Mouse (Mus musculus): ENCODE data around the gene 1110051M20Rik.
A peak's percentile ranks its signal among the peaks of the same experiment; 100 is the strongest.
"Not testable (repeated sequence)": the region's sequence is repeated elsewhere in the genome, so short reads cannot be mapped to it uniquely, and the experiment has no call there.

Gene 1110051M20Rik

DNA sequence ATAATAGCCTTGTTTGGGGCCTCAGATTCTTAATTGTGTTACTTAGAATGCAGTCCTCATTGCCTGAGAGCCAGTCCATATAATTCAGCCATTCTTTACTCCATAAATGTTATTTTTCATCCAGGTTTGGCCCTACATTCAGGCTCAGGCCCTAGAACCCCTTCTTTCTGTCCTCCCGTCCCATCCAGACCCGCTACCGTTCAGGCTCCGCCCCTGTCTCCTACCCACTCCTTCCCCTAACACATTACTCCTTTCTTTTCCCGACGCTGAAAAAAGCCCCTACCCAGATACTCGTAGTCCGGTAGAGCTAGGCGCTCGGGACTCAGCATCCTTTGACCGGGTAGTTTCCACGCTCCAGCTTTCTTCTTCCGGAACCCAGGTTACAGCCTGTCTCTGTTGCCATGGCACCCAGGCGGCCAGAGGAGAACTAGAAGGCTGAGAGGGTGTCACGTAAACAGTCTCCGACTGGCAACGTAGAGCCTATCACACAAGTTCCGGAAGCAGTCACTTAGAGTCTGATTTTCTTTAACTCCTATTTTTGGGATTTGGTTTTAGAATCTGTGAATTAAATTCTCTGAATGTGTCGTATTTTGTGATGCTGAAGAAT is at the start of gene 1110051M20Rik:
1110051M20Rik (minus strand) TSS at position 419 of the 607 bp plus-strand sequence.
- peak; percentile 78 for DNase-seq (ENCODE audit: low spot score)

- DNase-seq (ENCODE audit: low spot score): no peak
Measured at GRCm38 (mm10) chr2:91493981-91494380, 49.5 kb upstream of the 1110051M20Rik start.

DNA sequence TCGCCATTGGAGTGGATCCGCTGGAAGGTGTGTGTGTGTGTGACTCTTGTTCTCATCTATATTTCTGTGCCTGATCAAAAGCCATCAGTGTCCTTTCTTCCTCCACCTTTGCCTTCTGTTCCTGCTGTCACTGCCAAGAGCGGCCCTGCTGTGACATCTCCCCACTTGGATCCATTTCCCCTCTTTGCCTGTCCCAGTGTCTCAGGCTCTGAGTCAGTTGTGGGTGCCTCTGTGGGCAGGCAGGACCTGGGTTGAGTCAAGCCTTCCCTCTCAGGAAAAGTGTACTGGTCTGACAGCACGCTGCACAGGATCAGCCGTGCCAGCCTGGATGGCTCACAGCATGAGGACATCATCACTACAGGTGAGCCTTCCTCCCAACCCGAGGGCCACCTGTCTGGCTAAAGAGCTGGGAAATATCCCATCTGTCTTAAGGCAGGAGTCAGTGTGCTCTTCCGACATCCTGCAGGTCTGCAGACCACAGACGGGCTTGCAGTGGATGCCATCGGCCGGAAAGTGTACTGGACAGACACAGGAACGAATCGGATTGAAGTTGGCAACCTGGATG is 47.6 kb upstream of the 1110051M20Rik start:
- DNase-seq (ENCODE audit: low spot score): no peak

DNA sequence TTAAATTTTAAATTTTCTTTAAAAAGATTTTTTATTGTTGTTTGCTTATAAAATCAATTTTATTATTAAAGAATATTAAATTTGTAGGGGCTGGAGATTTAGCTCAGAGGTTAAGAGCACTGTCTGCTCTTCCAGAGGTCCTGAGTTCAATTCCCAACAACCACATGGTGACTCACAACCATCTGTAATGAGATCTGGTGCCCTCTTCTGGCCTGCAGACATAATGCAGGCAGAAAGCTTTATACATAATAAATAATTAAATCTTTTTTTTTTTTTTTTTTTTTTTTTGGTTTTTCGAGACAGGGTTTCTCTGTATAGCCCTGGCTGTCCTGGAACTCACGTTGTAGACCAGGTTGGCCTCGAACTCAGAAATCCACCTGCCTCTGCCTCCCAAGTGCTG is 42.8 kb upstream of the 1110051M20Rik start:
- DNase-seq (ENCODE audit: low spot score): not testable (repeated sequence)

DNA sequence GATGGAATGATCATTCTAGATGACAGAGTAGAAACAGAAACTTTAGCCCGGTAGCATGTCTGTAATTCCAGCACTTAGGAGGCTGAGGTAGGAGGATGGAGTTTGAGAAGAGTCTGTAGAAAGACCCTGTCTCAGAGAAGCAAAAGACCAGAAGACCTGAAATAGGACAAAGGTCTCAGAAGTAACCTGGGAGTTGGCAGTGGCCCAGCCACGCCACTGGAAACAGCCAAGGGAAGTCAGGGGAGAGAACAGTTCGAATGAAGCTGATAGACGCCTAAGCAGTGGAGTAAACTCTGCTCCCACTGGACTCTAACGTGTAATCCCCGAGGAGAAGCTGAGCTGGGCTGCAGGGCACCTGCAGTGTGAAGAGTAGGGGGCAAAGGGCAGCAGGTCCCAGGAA is 40.8 kb upstream of the 1110051M20Rik start:
- no peak for DNase-seq (ENCODE audit: low spot score)

GRCm38 (mm10) chr2:91484698-91485097 is 40.2 kb upstream of the 1110051M20Rik start:
- DNase-seq (ENCODE audit: low spot score): no peak

GRCm38 (mm10) chr2:91480805-91481514 is 36.5 kb upstream of the 1110051M20Rik start:
- peak; percentile 77 for DNase-seq (ENCODE audit: low spot score)

- DNase-seq (ENCODE audit: low spot score): no peak
Measured at GRCm38 (mm10) chr2:91480399-91480801, 35.9 kb upstream of the 1110051M20Rik start.

DNA sequence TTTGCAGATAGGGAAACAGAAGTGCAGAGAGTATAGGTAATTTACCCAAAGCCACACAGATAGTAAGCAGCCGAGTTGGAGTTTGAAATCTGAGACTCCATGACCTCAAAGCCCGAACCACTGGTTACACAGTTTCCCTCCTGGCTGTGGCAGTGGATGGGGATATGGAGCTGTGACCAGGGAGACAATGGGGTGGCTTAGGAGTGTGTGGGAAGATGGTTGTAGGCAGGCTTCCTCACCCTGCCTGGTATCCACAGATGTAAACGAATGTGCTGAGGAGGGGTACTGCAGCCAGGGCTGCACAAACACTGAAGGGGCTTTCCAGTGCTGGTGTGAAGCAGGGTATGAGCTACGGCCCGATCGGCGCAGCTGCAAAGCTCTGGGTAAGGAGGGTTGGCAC is 32.3 kb upstream of the 1110051M20Rik start:
- no peak for DNase-seq (ENCODE audit: low spot score)

DNA sequence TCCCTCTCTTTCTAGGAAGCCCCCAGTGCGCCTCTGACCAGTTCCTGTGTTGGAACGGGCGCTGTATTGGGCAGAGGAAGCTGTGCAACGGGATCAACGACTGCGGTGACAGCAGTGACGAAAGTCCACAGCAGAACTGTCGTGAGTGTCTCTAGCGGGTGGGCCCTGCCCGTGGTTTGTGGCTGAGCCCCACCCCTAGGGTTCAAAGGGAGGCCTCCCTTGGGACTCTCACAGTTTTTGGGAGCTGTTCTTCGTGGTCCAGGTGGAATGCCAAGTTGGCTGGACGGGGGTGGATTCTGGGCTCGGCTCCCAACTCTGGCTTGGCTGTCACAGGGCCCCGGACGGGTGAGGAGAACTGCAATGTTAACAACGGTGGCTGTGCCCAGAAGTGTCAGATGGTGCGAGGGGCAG is 31.8 kb upstream of the 1110051M20Rik start:
- no peak for DNase-seq (ENCODE audit: low spot score)

- DNase-seq (ENCODE audit: low spot score): no peak
Measured at GRCm38 (mm10) chr2:91475791-91476190, 31.3 kb upstream of the 1110051M20Rik start.

- no peak for DNase-seq (ENCODE audit: low spot score)
Measured at GRCm38 (mm10) chr2:91474358-91474757, 29.9 kb upstream of the 1110051M20Rik start.

- no peak for DNase-seq (ENCODE audit: low spot score)
Measured at GRCm38 (mm10) chr2:91470055-91470647, 25.6 kb upstream of the 1110051M20Rik start.

DNA sequence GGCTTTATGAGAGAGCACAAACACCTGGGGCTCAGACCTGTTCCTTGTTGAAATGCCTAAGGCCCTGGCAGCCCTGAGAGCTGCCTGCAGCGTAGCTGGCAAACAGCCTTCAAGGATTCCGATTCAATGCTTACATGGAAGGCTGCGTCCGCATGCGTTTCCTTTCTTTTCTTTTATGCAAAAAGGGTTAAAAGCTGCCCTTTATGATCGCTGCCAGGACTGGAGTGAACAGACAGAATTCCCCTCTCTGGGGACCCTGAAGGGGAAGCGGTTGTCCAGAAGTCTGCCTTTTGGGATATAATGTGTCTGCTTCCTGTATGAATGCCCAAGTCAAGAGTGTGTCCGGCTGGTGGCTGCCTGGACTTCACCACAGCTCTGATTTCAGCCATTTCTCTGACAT is 23.1 kb upstream of the 1110051M20Rik start:
- DNase-seq (ENCODE audit: low spot score): no peak

GRCm38 (mm10) chr2:91465934-91466333 is 21.4 kb upstream of the 1110051M20Rik start:
- DNase-seq (ENCODE audit: low spot score): no peak

DNA sequence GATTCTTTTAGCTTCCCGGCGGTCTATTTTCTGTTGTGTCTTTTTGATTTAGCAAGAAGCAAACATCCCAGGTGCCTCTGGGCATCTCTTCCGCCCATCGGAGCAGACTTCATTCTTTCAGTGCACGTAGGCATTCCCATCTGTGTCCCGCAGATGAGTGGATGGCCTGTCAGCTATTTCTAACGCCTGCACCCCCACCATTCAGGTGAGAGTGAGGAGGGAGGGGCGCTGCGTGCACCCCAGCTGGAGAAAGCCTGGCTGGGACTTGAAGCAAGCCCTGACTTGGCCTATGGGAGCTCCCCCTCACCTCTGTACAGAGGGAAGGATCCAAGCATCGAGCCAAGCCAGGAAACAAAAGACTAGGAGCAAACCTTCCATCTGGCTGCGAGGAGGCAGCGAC is 18.2 kb upstream of the 1110051M20Rik start:
- no peak for DNase-seq (ENCODE audit: low spot score)

DNA sequence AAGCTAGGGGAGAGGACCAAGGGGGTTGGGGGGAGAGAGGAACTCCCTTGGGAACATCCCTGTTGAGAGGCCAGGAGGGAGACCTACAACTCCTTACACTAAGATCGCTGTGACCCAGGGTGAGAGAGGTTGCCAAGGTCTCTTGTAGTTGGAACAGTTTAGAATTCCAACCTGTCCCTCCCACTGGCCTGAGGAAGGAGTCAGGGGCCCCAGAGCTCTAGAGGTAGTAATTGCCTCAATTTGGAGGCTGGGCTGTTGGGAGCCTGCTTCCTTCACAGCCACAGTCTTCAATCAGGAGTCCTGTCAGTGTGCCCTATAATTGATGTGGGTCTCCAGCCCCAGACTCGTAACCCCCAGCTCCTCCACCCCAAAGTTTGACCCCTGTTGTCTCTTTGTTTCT is 17.7 kb upstream of the 1110051M20Rik start:
- no peak for DNase-seq (ENCODE audit: low spot score)

DNA sequence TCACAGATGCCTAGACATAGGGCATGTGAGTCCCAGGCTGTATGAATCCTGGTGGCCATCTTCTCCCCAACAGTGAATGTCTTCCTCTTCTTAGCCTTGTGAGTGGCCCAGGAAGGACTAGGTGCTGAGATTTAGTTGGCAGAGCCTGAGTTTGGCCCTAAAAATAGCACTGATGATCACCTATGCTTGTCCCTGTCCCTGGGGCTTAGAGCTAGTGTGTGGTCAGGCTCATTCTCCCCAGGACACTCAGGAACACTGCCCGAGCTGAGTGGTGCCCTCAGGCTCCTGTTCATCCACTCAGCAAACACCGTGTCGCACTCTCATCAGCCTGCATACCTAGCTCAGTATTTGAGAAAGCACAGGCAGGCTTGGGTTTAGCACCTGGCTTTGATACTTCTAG is 16.8 kb upstream of the 1110051M20Rik start:
- no peak for DNase-seq (ENCODE audit: low spot score)

DNA sequence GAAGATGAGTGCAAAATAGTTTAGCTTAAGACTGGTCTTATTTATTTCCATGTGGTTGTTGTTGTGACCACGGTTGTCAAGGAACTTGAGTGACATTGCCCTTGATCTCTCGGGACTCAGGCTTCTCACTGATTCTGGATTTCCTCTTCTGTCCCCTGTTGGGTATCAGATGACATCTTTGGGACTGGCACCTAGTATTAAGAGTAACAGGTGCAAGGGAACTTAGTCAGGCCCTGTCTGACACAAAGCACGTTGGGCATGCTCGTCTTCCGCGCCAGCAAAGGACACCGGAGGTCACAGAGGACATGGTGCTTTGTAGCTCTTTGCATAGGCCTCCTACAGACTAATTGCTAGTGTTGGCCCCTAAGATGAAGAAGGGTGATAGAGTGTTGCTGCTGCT is 16.3 kb upstream of the 1110051M20Rik start:
- no peak for DNase-seq (ENCODE audit: low spot score)

GRCm38 (mm10) chr2:91460076-91460475 is 15.6 kb upstream of the 1110051M20Rik start:
- DNase-seq (ENCODE audit: low spot score): no peak

DNA sequence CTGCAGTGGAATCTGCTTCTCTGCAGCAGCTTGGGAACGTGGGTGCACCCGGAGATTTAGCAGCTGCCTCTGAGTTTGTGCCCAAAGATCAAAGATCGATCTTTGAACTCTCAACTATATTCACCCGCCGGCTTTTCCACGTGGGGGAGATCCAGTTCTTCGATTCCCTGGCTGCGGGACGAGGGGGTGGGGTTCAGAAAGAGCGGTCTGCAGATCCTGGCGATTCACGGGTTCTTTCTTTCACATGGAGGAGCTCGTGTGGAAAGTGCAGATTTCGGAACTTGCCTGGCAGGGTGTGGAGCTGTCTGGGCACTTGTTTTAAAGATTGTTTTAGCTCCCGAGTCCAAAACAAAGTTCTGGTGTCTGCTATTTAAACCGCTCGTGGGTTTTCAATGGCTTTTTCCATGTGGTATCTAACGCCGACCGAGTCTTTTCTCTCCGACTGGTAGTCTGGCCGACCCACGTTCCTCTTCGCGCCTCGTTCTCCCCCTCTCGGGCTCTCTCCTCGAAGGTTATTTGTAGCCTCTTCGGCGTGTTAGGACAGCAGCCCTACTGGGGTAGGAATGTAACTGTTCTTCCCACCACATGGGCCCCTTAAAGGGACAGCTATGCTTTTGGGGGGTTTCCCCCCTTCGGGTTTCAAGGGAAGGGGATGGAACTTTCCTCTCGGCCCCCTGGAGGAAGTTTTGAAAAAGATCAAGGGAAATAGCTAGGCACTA is 14.3 kb upstream of the 1110051M20Rik start:
- no peak for DNase-seq (ENCODE audit: low spot score)

DNA sequence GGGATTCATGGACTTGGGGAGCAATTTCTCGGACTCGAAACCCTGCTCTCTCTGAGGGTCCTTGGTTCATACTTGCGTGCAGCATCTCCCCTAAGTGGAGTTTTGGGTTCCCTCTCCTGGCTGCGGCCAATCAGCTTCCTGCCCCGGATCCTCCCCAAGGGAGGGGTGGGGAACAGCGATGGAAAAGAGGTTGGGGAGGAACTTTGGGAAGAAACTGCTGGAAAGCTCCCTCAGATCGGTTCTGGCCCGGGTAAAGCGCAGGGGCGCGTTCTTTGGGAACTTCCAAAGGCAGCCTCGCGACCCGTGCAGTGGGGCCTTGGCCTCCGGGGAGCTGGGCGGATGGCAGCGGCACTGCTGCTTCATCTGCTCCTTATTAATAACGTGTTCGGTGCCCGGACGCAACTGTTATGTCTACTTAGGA is 13.8 kb upstream of the 1110051M20Rik start:
- no peak for DNase-seq (ENCODE audit: low spot score)
